Mouse (Mus musculus) left cerebral cortex, postnatal 25 days (tissue): ENCODE measurements around the gene Dnmt1. TPM values are rescaled to one million over a fixed set of nuclear protein-coding genes. Genes with fewer than 3 reads are reported as not detected.

Experiments used
- DNase-seq, 2 experiments: peaks; one replicate each; pipeline ENCODE4 v3.0.0; 2022; ENCODE audit warnings: low spot score in 2 of 2, mixed read lengths in 1 of 2
- intact Hi-C: fragments of 180-260 bp; cut with DNase I; formaldehyde crosslinking; loops from one replicate; pipeline ENCODE4 v1.15.1; 2025
- total RNA-seq, 2 experiments: library from RNA; stranded (reverse); gene quantifications; 2 replicates each; pipeline ENCODE4 v1.2.3; 2021

The Dnmt1 gene
- total RNA-seq, 2 experiments from 2014 or later, result 40.0 to 42.9 TPM

- no peak for DNase-seq
- intact Hi-C loops, result no loop called here
Observed at GRCm38 (mm10) chr9:20978409-20979095, 18.9 kb upstream of the Dnmt1 start.

- no peak for DNase-seq
- intact Hi-C loops, result loop anchor here (1.0 kb wide), 1 partner anchor 37 kb away; no protein-coding TSS in a partner anchor
Observed at GRCm38 (mm10) chr9:20976961-20977689, 17.4 kb upstream of the Dnmt1 start.

- peak; percentile 40 to 43 for DNase-seq
- intact Hi-C loops, result no loop called here
Observed at GRCm38 (mm10) chr9:20976216-20976960, 16.7 kb upstream of the Dnmt1 start, which contains the start of gene S1pr2. Gene S1pr2, minus strand, starts transcription at chr9:20976781.

GRCm38 (mm10) chr9:20975431-20976215, 15.9 kb upstream of the Dnmt1 start:
- intact Hi-C loops, result no loop called here
- peak; percentile 23 to 24 for DNase-seq

- DNase-seq, result no peak
- intact Hi-C loops, result no loop called here
Observed at GRCm38 (mm10) chr9:20973682-20974075, 14.0 kb upstream of the Dnmt1 start.

- intact Hi-C loops, result no loop called here
- DNase-seq, result no peak
Observed at GRCm38 (mm10) chr9:20973001-20973681, 13.5 kb upstream of the Dnmt1 start.

- intact Hi-C loops, result no loop called here
- DNase-seq, result peak; percentile 66 to 82
Observed at GRCm38 (mm10) chr9:20972141-20972992, 12.7 kb upstream of the Dnmt1 start.

- intact Hi-C loops, result loop anchor here (2.0 kb wide), 1 partner anchor 19 kb away; no protein-coding TSS in a partner anchor
Observed at GRCm38 (mm10) chr9:20971751-20972140, 12.1 kb upstream of the Dnmt1 start.

GRCm38 (mm10) chr9:20966747-20967146, 7.1 kb upstream of the Dnmt1 start:
- DNase-seq, result no peak
- intact Hi-C loops, result no loop called here

More at GRCm38 (mm10) chr9:20971751-20972140, 12.1 kb upstream of the Dnmt1 start:
- DNase-seq, result peak in 1 of 2 experiments; percentile 27

GRCm38 (mm10) chr9:20966008-20966407, 6.3 kb upstream of the Dnmt1 start:
- DNase-seq, result no peak
- intact Hi-C loops, result no loop called here

GRCm38 (mm10) chr9:20965606-20966005, 5.9 kb upstream of the Dnmt1 start:
- intact Hi-C loops, result no loop called here
- no peak for DNase-seq

GRCm38 (mm10) chr9:20961557-20961956, 1.9 kb upstream of the Dnmt1 start:
- intact Hi-C loops, result no loop called here
- DNase-seq, result no peak

- DNase-seq, result no peak
- intact Hi-C loops, result no loop called here
Observed at GRCm38 (mm10) chr9:20956989-20957388, 2.7 kb downstream of the Dnmt1 start.

GRCm38 (mm10) chr9:20952520-20953227, 7.0 kb downstream of the Dnmt1 start:
- intact Hi-C loops, result loop anchor here (2.0 kb wide), 2 partner anchors 18 to 50 kb away; partner anchors contain the start of gene Mrpl4
- peak; percentile 98 to 99 for DNase-seq

- DNase-seq, result no peak
- intact Hi-C loops, result loop anchor here (2.0 kb wide), 2 partner anchors 19 to 51 kb away; partner anchors contain the start of gene Mrpl4
Observed at GRCm38 (mm10) chr9:20951966-20952519, 7.6 kb downstream of the Dnmt1 start.

- intact Hi-C loops, result no loop called here
- DNase-seq, result peak in 1 of 2 experiments; percentile 39
Observed at GRCm38 (mm10) chr9:20951441-20951840, 8.2 kb downstream of the Dnmt1 start.

GRCm38 (mm10) chr9:20950419-20950818, 9.3 kb downstream of the Dnmt1 start:
- intact Hi-C loops, result no loop called here
- no peak for DNase-seq
